Mouse (Mus musculus) testis, adult 10 weeks (tissue): Measurements from ENCODE around the gene Tor1aip2. TPM values are rescaled to one million over a fixed set of nuclear protein-coding genes. Genes with fewer than 3 reads are reported as not detected.

ENCODE experiments used
- polyA plus RNA-seq: library from polyadenylated mRNA; stranded (reverse); fragments of 350-450 nt; fragmentation: Illumina TruSeq; extraction: RNeasy Lipid Tissue Mini Kit (QIAGEN cat#74804); gene quantifications from one replicate; pipeline ENCODE4 v1.2.3, GENCODE M21; 2014; ENCODE audit warnings: low read depth, low replicate concordance

The Tor1aip2 gene
- 77.4 TPM for polyA plus RNA-seq

DNA sequence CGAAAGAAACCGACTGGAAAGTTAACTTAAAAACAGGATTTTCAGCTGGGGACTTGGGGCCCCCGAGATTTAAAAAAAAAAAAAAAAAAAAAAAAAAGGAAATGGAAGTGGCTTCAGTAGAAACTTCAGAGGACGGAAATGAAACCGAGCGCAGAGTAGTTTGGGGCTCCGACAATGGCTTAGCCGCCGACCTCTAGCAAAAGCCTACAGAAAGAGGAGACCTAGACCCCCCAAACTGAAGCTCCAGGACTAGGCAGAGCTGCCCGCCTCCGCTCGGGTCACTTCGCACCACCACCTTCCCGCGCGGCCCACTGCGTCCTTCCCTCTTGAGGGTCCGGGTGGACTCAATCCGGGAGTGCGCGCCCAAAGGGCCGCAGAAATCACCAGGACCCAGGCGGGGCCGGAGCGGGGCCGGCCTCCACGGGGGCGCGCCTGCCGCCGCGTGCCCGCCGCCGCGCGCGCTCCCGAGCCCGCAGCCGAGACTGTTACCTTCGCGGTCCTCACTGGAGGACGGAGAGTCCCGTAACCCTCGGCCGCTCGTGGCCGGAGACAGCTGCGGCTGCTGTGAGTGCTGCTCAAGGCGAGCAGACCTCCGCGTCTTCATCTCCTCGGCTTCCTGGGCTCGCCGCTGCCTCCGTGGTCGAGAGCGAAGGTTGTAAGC, at the start of gene Tor1aip2:
TSS of gene Tor1aip2 (plus strand) at position 135 of the 661 bp plus-strand sequence.

DNA sequence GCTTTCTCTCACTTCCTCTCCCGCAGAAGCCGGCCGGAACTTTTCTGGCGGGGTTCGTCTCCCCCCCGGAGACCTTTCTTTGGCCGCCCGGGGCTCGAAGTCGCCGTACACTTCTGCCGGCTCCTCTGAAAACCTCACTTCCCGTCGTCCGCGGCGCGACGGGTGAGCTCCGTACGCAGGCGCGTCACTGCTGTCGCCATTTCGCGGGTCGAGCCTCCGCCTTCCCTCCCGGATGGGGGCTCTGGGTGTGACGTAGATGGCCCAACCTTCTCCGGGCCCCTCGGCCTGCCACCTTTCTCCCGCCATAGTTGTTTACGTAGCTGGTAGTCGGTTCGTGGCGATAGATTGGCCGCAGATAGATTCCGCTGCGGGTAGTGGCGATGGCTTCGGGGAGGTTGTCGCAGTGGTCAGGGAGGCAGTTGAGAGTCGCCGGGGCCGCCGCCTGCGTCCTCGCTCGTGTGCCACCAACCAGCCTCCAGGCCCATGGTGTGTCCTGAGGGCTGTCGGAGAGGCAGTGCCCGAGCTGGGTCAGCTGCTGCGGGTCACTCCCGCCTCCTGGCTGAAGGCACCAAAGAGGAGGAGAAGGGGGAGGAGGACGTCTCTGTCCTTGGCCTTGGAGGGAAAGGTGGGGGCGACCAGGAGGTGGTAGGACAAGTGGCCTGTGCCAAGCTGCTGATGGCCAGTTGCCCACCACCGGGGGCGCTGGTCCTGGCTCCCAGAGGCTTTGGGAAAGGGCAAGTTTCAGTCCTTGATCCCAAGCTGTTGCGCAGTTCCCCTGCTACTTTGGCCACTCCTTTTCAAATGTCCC, 931 bp downstream of the Tor1aip2 start, which contains the start of gene Tor1aip1:
TSS of gene Tor1aip1 (minus strand) at position 551 of the 808 bp plus-strand sequence.

Other genes with a start within 250 kb of the Tor1aip2 start
- 6.4 TPM for gene Qsox1, start 222.5 kb upstream of the Tor1aip2 start, polyA plus RNA-seq
- gene Cep350, start 62.1 kb upstream of the Tor1aip2 start, polyA plus RNA-seq, result 314 TPM
- 633 TPM for gene Tor1aip1, start 1.1 kb downstream of the Tor1aip2 start, polyA plus RNA-seq
- gene Fam163a, start 169.6 kb downstream of the Tor1aip2 start, polyA plus RNA-seq, result 0.11 TPM